Mouse (Mus musculus) urinary bladder, postnatal 14 days (tissue): ENCODE data around the gene Pla2g4e.
A peak's percentile ranks its signal among the peaks of the same experiment; 100 is the strongest.

Experiments used
- DNase-seq: peaks from one replicate; pipeline ENCODE4 v3.0.0; 2021; ENCODE audit warnings: low spot score

Gene Pla2g4e

DNA sequence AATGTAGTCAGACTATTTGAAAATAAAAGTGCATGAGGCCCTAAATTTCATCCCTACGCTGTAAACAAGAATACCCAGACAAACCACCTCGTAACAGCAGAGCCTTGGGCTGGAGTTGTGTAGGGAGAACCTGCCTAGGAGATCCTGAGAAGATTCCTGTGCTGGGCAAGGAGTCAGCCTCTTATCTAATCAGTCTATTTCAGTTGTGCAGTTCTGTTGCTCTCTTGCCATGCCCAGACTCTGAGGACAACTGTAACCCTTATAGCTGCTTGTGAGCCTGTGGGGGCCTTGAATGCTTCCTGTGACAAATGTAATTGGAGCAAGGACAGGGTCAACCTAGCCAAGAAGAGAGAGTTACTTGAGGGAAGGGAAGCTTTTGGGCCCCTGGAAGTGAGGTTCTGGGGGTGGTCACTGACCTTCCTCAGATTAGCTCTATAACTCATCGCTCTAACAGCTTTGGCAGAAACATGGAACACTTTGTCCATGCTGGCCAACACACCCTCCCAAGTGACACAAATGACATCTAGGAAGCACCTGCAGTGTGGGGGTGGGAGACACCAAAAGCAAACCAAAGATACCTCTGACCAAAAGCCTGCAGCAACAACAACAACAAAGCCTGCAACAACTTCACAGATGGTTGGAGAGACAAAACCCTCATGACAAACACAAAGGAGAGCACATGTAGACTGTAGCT is 9.0 kb downstream of the Pla2g4e start:
- no peak for DNase-seq

GRCm38 (mm10) chr2:120235381-120235780 is 9.8 kb downstream of the Pla2g4e start:
- DNase-seq, result no peak

- no peak for DNase-seq
Observed at GRCm38 (mm10) chr2:120231642-120232041, 13.5 kb downstream of the Pla2g4e start.

DNA sequence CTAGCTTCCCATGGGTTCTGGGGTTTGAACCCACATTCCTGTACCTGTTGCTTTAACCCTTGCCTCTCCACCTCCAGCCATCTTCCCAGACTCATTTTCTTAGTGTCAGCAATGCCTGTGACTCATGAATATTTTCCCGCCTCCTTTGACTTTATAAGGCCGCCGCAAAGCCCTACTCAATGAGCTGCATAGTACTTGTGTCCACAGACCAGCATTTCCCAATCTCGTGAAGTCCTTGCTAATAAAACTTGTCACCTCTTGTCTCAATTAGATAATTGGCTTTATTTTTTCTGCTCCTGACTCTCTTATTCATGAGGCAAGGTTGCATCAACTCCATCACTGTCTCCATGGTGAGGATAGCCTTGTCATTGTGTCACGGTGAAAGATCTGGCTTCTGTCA is 30.5 kb downstream of the Pla2g4e start:
- DNase-seq, result no peak

DNA sequence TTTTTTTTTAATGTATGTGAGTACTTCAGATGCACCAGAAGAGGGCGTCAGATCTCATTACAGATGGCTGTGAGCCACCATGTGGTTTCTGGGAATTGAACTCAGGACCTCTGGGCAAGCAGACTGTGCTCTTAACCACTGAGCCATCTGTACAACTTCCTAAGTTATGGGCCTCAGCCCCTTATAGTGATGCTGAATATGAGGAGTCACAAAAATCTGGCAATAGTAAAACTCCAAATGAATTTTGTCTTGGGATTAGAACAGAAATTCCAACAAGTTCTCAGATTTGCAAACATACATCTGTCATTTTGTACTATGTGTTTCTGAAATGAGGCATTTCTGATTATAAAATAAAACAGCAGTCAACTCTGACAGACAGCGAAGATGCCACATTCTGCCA is 33.7 kb downstream of the Pla2g4e start:
- DNase-seq, result no peak

- DNase-seq, result peak; percentile 50
Observed at GRCm38 (mm10) chr2:120207926-120208325, 37.2 kb downstream of the Pla2g4e start.

DNA sequence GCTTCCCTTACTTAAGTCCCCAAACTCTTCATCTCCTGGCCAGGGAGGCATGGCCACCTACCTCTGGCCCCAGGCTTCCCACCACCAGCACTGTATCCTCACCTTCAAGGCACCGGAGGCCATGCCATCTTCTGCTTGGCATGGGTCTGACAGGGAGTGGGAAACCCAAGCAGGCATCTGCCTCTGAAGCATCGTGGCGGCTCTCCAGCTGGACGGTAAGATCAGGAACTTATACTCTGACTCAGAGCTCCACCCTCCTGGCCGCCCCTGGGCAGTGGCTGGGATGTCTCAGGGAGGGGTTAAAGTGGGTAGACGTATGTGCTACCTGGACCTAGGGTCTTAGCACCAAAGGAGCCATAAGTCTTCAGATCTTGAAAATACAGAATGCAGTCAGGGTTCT is 38.1 kb downstream of the Pla2g4e start:
- no peak for DNase-seq

- DNase-seq, result no peak
Observed at GRCm38 (mm10) chr2:120203742-120204141, 41.4 kb downstream of the Pla2g4e start.

DNA sequence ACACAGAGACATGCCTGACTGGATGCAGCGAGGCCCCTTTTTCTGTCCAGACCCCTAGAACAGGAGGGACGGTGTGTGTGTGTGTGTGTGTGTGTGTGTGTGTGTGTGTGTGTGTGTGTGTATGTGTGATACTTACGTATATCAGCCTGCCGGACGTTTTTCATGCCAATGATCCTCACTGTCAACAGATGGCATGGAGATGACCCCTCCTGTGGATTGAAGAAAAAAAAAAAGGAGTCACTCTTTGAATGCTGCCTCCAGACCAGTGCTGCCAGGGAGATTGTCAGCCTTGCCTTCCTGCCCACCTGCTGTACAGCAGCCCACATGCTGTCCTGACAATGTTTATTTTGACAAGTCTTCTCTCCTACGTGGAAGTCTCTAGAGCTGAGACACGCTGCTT is 45.1 kb downstream of the Pla2g4e start:
- DNase-seq, result no peak

DNA sequence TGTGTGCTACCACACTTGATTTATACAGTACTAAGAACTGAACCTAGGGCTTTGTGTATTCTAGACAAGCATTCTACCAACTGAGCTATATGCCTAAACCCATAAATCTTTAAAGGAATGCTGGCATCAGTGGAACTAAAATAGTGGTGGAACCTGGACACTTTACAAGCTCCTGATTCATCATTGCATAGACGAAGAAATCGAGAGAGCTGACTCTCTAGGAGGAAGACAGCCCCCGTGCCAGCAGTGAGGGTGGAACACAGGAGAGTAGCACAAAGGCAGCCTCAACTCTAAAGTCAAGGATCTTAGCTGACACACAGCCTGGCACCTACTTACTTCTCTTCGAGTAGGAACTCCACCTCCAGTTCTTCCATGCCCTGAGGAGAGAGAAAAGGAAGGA is 57.0 kb downstream of the Pla2g4e start:
- DNase-seq, result no peak

DNA sequence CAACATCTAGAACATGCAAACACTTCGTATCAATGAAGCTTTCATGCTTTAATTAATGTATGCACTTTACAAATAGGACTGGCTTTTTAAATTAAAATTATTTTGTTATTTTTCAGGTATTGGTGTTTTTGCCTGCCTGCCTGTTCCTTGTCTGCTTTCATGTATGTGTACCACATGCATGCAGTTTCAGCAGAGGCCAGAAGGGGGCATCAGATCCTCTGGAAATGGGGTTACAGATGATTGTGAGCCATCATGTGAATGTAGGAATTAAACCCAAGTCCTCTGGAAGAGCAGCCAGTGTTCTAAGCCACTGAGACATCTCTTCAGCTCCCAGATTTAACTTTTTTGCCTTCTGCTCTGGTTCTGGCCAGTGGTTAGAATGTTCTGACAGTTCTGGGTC is 57.6 kb downstream of the Pla2g4e start:
- no peak for DNase-seq

GRCm38 (mm10) chr2:120185527-120186276 is 59.4 kb downstream of the Pla2g4e start:
- no peak for DNase-seq

- no peak for DNase-seq
Observed at GRCm38 (mm10) chr2:120178936-120179335, 66.2 kb downstream of the Pla2g4e start.

- DNase-seq, result peak; percentile 64
Observed at GRCm38 (mm10) chr2:120173718-120174117, 71.4 kb downstream of the Pla2g4e start.

DNA sequence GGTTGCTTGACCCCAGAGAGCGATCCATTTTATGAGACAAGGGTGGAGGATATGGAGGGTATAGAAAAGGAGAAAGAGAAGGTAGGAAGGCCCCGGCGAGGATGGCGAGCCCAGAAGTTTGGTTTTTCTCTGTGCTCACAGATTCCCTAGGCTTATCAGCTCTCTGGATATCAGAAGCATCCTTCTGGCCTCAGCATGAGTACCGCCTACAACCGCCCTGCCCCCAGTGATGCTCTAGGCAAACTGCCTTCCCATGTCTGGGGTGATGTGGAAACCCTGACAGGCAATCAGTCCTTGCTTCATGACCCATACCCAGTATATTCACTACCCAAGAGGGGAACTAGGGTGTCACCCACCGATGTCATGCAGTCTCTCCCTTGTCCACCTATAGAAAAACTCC is 73.8 kb downstream of the Pla2g4e start:
- no peak for DNase-seq

DNA sequence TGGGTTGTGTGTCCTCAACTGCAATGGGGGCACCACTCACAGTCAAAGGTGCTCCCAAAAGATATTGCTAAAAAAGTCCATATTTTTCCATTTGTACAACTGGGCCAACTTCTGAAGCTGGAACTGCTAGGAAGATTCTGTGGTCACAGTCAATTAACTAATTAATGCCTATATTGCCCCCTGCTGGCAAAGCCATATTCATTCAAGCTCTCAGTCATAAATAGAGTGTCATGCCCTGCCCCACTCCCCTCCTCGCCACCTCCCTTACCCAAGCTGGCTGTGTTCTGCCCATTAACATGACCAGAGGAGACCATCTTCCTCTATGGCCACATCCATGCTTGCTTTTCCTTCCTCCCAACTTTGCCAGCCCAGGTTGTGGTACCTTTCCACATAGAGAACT is 74.4 kb downstream of the Pla2g4e start:
- peak; percentile 65 for DNase-seq

GRCm38 (mm10) chr2:120169382-120169781 is 75.8 kb downstream of the Pla2g4e start:
- DNase-seq, result no peak

GRCm38 (mm10) chr2:120167763-120168162 is 77.4 kb downstream of the Pla2g4e start:
- DNase-seq, result no peak

DNA sequence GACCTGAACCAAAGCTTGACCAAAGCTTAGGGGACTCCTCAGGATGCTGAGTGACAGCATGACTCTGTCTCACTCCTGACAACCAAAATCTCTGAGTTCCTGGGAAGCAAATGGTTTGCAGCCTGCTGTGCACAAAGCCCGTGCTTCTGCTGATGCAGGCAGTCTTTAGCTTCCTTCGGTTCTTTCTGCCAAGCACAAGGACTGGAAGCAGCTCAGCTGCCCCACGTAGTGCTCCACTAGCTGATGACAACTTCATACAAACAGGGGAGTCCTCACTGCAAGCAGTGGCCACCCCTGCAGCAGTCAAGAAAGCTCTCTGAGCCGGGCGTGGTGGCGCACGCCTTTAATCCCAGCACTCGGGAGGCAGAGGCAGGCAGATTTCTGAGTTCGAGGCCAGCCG is 79.7 kb downstream of the Pla2g4e start:
- no peak for DNase-seq

GRCm38 (mm10) chr2:120159434-120159833 is 85.7 kb downstream of the Pla2g4e start:
- no peak for DNase-seq

GRCm38 (mm10) chr2:120158846-120159245 is 86.3 kb downstream of the Pla2g4e start:
- DNase-seq, result no peak

- no peak for DNase-seq
Observed at GRCm38 (mm10) chr2:120158016-120158415, 87.1 kb downstream of the Pla2g4e start.

- no peak for DNase-seq
Observed at GRCm38 (mm10) chr2:120157606-120158005, 87.5 kb downstream of the Pla2g4e start.
